Mouse (Mus musculus) kidney, adult 8-10 months (tissue): ENCODE results near the gene Olfr826.
"Not testable (repeated sequence)": the region's sequence is repeated elsewhere in the genome, so short reads cannot be mapped to it uniquely, and the experiment has no call there.

Experiments used
- DNase-seq, 2 experiments: peaks; one replicate each; pipeline ENCODE4 v3.0.0; 2022

The Olfr826 gene

GRCm38 (mm10) chr10:130184086-130184485, at the start of gene Olfr826:
Olfr826 (minus strand) TSS chr10:130184186.
- no peak for DNase-seq

DNA sequence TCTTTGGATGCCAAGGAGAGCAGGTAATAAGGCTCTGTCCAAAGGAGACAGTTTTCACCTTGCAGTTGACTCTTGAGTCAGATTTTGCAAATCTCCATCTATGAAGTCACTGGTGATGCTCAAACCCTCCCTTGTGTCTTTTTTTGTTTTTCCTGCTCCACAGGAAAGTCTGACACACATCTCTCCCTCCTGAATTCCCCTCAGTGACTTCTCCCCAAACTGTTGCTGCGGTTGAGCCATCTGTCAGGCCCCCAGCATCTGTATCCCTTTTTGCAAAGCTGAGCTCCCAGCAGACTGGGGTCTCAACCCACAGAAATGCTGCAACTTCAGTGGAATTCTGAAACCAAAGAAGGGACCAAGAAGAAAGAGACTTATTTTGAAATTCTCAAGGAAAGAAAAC, 48.1 kb upstream of the Olfr826 start:
- DNase-seq, result no peak

GRCm38 (mm10) chr10:130229584-130229983, 45.6 kb upstream of the Olfr826 start:
- no peak for DNase-seq

DNA sequence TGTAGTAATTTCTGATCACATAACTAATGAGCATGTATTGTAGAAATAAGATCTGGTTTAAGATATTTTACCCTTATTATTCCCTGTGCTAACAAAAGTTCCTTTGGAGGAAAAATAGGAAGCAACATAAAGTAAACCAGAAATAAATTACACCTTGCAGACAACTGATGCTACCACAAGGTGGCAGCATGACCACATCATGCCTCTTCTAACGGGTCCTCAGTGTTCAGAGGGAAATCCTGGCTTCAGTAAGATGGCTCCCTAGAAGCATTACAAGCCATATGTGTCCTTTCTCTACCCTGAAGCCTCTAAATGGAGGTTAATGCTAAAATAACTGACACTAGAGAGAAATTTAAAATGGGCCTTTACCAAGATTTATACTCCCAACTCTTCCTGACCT, 44.3 kb upstream of the Olfr826 start:
- peak in 1 of 2 experiments; percentile 15 for DNase-seq

DNA sequence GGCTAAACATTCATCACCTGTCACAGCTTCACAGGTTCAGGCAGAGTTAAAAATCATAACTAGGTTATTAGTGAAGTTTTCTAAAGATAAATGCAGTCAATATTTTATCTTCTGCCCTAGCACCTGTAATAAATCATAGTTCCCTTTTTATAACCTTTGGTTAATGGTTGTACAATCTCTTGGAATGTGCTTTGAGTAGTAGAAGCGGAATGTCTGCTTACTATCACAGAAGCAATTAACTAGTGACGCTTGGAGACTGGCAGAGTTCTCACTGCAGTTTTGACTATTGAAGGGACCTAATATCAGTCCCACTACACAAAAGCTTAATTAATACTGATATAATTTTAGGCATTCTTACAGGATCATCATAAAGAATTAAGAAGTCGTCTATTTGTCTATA, 41.0 kb upstream of the Olfr826 start:
- DNase-seq, result no peak

DNA sequence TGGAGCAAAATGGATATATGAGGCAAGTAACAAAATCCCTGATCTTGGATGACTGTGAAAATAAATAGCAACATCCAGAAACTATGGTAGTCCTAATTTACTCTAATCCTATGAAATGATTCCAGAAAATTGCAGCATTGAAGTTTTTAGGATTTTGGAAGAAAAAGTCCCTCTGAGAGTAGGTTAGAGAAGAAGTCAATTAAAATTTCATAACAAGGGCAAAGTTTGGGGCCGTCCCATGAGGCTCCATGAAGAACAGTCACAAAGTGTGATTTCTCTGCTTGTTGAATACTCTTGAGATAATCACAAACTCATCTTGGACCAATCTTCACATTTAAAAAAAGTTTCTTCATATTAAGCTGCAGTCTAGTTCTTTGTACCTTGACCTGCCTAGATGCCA, 30.3 kb upstream of the Olfr826 start, which contains the start of gene Olfr827:
Gene Olfr827, minus strand, starts transcription at position 101 of the 400 bp plus-strand sequence.
- DNase-seq, result no peak

GRCm38 (mm10) chr10:130166666-130167065, 17.3 kb downstream of the Olfr826 start, which contains the start of gene Olfr825:
Olfr825 (minus strand) TSS chr10:130166766.
- DNase-seq, result no peak

- no peak for DNase-seq
These were observed 18.8 kb downstream of the Olfr826 start for GRCm38 (mm10) chr10:130165196-130165595.

- DNase-seq, result no peak
These were observed 39.9 kb downstream of the Olfr826 start for GRCm38 (mm10) chr10:130144121-130144520.

- not testable (repeated sequence) for DNase-seq
These were observed 41.5 kb downstream of the Olfr826 start for GRCm38 (mm10) chr10:130142481-130142880.

DNA sequence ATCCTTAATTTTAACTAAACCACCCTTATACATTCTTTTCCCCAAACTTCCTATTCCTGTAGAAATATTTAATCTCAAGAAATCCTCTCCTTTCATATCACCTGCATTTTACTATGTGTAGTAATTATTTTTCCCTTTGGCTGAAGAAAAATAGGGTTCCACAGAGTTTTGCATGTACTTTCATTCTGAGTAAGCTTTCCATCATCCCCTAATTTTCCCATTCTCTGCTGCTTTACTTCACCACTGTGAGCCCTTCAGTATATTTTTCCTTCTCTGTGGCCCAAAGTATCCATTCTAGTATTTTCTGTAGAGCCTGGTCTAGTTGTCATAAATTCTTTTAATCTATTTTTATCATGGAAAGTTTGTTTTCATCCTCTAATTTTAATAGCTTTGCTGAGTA, 49.2 kb downstream of the Olfr826 start:
- no peak for DNase-seq

DNA sequence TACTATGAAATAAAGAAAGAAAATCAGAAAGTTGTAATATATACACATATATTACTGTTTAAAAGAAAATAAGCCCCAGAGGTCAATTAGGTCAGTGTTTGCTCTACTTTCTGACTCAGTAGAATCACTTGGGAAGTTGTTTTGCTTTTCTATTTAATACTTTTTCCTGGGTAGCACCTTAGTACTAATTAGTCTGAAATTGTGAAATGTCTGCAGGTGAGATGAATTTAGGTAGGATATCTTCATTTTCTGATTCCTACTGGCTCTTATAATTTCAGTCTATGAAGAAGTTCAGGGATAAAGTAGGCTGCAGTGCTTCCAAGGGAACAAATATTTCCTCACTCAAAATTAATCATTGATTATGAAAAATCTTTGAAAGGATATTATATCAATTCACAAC, 54.1 kb downstream of the Olfr826 start, which contains the start of gene Olfr824:
Gene Olfr824, minus strand, starts transcription at position 101 of the 400 bp plus-strand sequence.
- DNase-seq, result not testable (repeated sequence)
